ENCODE assay signal across 14 mouse cellular contexts in genomic region chr17:91451711-91452110, GRCm38 (mm10).
DNase-seq lines count a peak whose midpoint lies in the region; ATAC-seq lines count a peak whose summit lies in the region.
"Had no signal": no experiment of that assay in that cellular context is flagged by ENCODE, and none has a peak within 500 bp of the region (broad histone marks: within the 10 kb centered on the region; RNA-seq: fewer than 3 reads in every experiment).

No protein-coding gene starts in this region.

- H3K4me2 ChIP-seq in midbrain, embryonic 16.5 days (ENCODE audit: low read length) = no peak overlapping the region
- H3K4me2 ChIP-seq: limb, embryonic 12.5 days had no signal

- no peaks in the 10 kb centered on the region for H3K36me3 ChIP-seq in midbrain, embryonic 16.5 days (ENCODE audit: control insufficient read depth, insufficient read depth, low read length)
- no peaks in the 10 kb centered on the region for H3K36me3 ChIP-seq in midbrain, embryonic 10.5 days
- H3K36me3 ChIP-seq: forebrain, embryonic 10.5 days; limb, embryonic 12.5 days had no signal

- H3K4me1 ChIP-seq in midbrain, embryonic 16.5 days (ENCODE audit: control insufficient read depth, insufficient read depth, low read length) = no peaks in the 10 kb centered on the region
- H3K4me1 ChIP-seq in midbrain, embryonic 10.5 days = no peaks in the 10 kb centered on the region
- H3K4me1 ChIP-seq: forebrain, embryonic 10.5 days; limb, embryonic 12.5 days had no signal

- ATAC-seq in cerebellum, adult (ENCODE audit: insufficient number of reproducible peaks, low FRiP score, low TSS enrichment) = no peak
- peak; percentile 32; the same call in 1 of the 2 replicates for ATAC-seq in midbrain, embryonic 16.5 days
- ATAC-seq in activated CD4-positive, CD25-positive, alpha-beta regulatory T cell, adult 4 months = no peak
- no peak for ATAC-seq in erythroid progenitor cell, adult 5-6 weeks (replicated peaks; ENCODE audit: low FRiP score, poor library complexity, severe bottlenecking)

- DNase-seq in cerebellum, adult 9-10 months = peak; percentile 14
- no peak for DNase-seq in midbrain, embryonic 10.5 days (ENCODE audit: low spot score)
- DNase-seq in layer of hippocampus, adult 9-11 months = peak; percentile 55
- peak; percentile 17 to 36 for DNase-seq in right cerebral cortex, postnatal 36 days (ENCODE audit: low spot score in 2 of 2)
- DNase-seq: adrenal gland, adult 8-10 months; gastrocnemius, postnatal 36 days had no signal

- no peak overlapping the region for H3K4me3 ChIP-seq in midbrain, embryonic 16.5 days (ENCODE audit: low read depth, low read length)
- no peak overlapping the region for H3K4me3 ChIP-seq in midbrain, embryonic 10.5 days
- H3K4me3 ChIP-seq: forebrain, embryonic 10.5 days; limb, embryonic 12.5 days had no signal

- no peak overlapping the region for H3K9ac ChIP-seq in midbrain, embryonic 16.5 days (ENCODE audit: low read depth, low read length)
- H3K9ac ChIP-seq: limb, embryonic 12.5 days had no signal

- no peaks in the 10 kb centered on the region for H3K27me3 ChIP-seq in midbrain, embryonic 16.5 days (ENCODE audit: control insufficient read depth, insufficient read depth, low read depth, low read length)
- no peaks in the 10 kb centered on the region for H3K27me3 ChIP-seq in midbrain, embryonic 10.5 days (ENCODE audit: low read depth, poor library complexity, severe bottlenecking)
- H3K27me3 ChIP-seq: limb, embryonic 12.5 days had no signal

- no peaks in the 10 kb centered on the region for H3K9me3 ChIP-seq in midbrain, embryonic 16.5 days (replicated peaks; ENCODE audit: control insufficient read depth, low read length, poor library complexity, severe bottlenecking)
- H3K9me3 ChIP-seq in midbrain, embryonic 10.5 days (replicated peaks) = no peaks in the 10 kb centered on the region
- H3K9me3 ChIP-seq: forebrain, embryonic 10.5 days; limb, embryonic 12.5 days had no signal

- H3K27ac ChIP-seq in midbrain, embryonic 16.5 days (ENCODE audit: low read length) = no peak overlapping the region
- H3K27ac ChIP-seq in midbrain, embryonic 10.5 days (replicated peaks) = no peak overlapping the region
- H3K27ac ChIP-seq: forebrain, embryonic 10.5 days; kidney, postnatal 0 days; limb, embryonic 12.5 days; macrophage had no signal
